Mouse (Mus musculus) CH12.LX (cell line): ENCODE measurements around the gene Senp1. TPM values are rescaled to one million over a fixed set of nuclear protein-coding genes. Genes with fewer than 3 reads are reported as not detected.

Experiments
- DNase-seq: peaks from one replicate; pipeline ENCODE4 v3.0.0-alpha.2; 2013; ENCODE audit errors: extremely low read depth
- H3K27ac ChIP-seq: 2 replicates; pipeline ENCODE4 v1.5.1; 2012; ENCODE audit warnings: low read depth, mild to moderate bottlenecking, control low read depth, moderate library complexity; ENCODE audit not compliant: insufficient read depth
- H3K27me3 ChIP-seq: replicated peaks from 2 replicates; pipeline ENCODE3; 2012; ENCODE audit warnings: inconsistent platforms
- H3K36me3 ChIP-seq, 2 experiments: replicated peaks in 1 of 2; 2 replicates each; pipeline versions ENCODE3 to v1.6.1; 2012; ENCODE audit warnings: inconsistent platforms in 1 of 2, low read length in 1 of 2, mild to moderate bottlenecking in 1 of 2, mixed read lengths in 1 of 2, moderate library complexity in 1 of 2; ENCODE audit not compliant: control insufficient read depth in 1 of 2, insufficient read depth in 1 of 2
- H3K4me1 ChIP-seq, 2 experiments: 2 replicates each; pipeline ENCODE4 v1.6.1; 2012; ENCODE audit warnings: inconsistent platforms in 1 of 2, moderate library complexity in 1 of 2; ENCODE audit not compliant: insufficient read depth in 2 of 2, control insufficient read depth in 1 of 2
- H3K4me2 ChIP-seq: 2 replicates; pipeline ENCODE4 v1.6.1; 2012; ENCODE audit warnings: low read depth, mild to moderate bottlenecking, control low read depth; ENCODE audit not compliant: poor library complexity, insufficient read depth, severe bottlenecking
- H3K4me3 ChIP-seq, 3 experiments: fragments of 150-350 bp in 1 of 3; sonication (generic) in 1 of 3; replicated peaks in 1 of 3; 2 replicates each; pipeline versions ENCODE3 to v1.5.1; 2011 to 2012; ENCODE audit warnings: low read depth in 2 of 3, low read length in 2 of 3, mild to moderate bottlenecking in 2 of 3, moderate library complexity in 2 of 3, control low read depth in 1 of 3, improper control_type of control experiment in 1 of 3, inconsistent platforms in 1 of 3, mixed read lengths in 1 of 3; ENCODE audit not compliant: poor library complexity in 1 of 3
- H3K79me2 ChIP-seq: replicated peaks from 2 replicates; pipeline ENCODE4 v1.6.1; 2012; ENCODE audit warnings: mild to moderate bottlenecking, moderate library complexity; ENCODE audit not compliant: control insufficient read depth, poor library complexity, insufficient read depth, severe bottlenecking; ENCODE audit errors: extremely low read depth
- H3K9ac ChIP-seq: 2 replicates; pipeline ENCODE4 v1.6.1; 2012; ENCODE audit warnings: low read depth, mild to moderate bottlenecking, control low read depth, moderate library complexity; ENCODE audit not compliant: insufficient read depth
- H3K9me3 ChIP-seq: replicated peaks from 2 replicates; pipeline ENCODE3; 2012; ENCODE audit warnings: low read length, inconsistent platforms, mixed read lengths
- BHLHE40 ChIP-seq: IDR thresholded peaks from 2 replicates; pipeline ENCODE4 v1.6.1; 2011; ENCODE audit warnings: mild to moderate bottlenecking, low read depth, low read length, improper control_type of control experiment
- CHD1 ChIP-seq: IDR thresholded peaks from 2 replicates; pipeline ENCODE4 v1.6.1; 2012; ENCODE audit warnings: low read depth, low read length, improper control_type of control experiment, inconsistent platforms
- CHD2 ChIP-seq: IDR thresholded peaks from 2 replicates; pipeline ENCODE4 v1.6.1; 2011; ENCODE audit warnings: low read length, improper control_type of control experiment
- CTCF ChIP-seq, 2 experiments: IDR thresholded peaks in 1 of 2; conservative IDR thresholded peaks in 1 of 2; 2 replicates each; pipeline ENCODE4 v1.5.1; 2011 to 2012; ENCODE audit warnings: low read depth in 2 of 2, low read length in 2 of 2, improper control_type of control experiment in 1 of 2, inconsistent platforms in 1 of 2, mild to moderate bottlenecking in 1 of 2, moderate library complexity in 1 of 2
- E2F4 ChIP-seq: IDR thresholded peaks from 2 replicates; pipeline ENCODE4 v1.6.1; 2011; ENCODE audit warnings: low read depth, low read length, improper control_type of control experiment; ENCODE audit not compliant: insufficient replicate concordance
- ELF1 ChIP-seq: IDR thresholded peaks from 2 replicates; pipeline ENCODE4 v1.6.1; 2014; ENCODE audit warnings: low read depth, mild to moderate bottlenecking, inconsistent platforms, low read length, improper control_type of control experiment
- EP300 ChIP-seq: IDR thresholded peaks from 2 replicates; pipeline ENCODE4 v1.6.1; 2011; ENCODE audit warnings: low read length, improper control_type of control experiment
- ETS1 ChIP-seq: conservative IDR thresholded peaks from 2 replicates; pipeline ENCODE4 v1.6.1; 2012; ENCODE audit warnings: low read depth, mild to moderate bottlenecking, inconsistent platforms, low read length, improper control_type of control experiment, moderate library complexity
- HCFC1 ChIP-seq: IDR thresholded peaks from 2 replicates; pipeline ENCODE4 v1.6.1; 2012; ENCODE audit warnings: low read depth, mild to moderate bottlenecking, inconsistent platforms, low read length, improper control_type of control experiment
- KAT2A ChIP-seq: IDR thresholded peaks from 2 replicates; pipeline ENCODE4 v1.6.1; 2012; ENCODE audit warnings: low read length, improper control_type of control experiment, inconsistent platforms; ENCODE audit not compliant: insufficient replicate concordance
- MAFK ChIP-seq: IDR thresholded peaks from 2 replicates; pipeline ENCODE4 v1.6.1; 2011; ENCODE audit warnings: low read length, improper control_type of control experiment; ENCODE audit not compliant: insufficient replicate concordance
- MAX ChIP-seq: IDR thresholded peaks from 2 replicates; pipeline ENCODE4 v1.6.1; 2011; ENCODE audit warnings: low read length, improper control_type of control experiment
- MAZ ChIP-seq: IDR thresholded peaks from 2 replicates; pipeline ENCODE4 v1.6.1; 2012; ENCODE audit warnings: low read depth, mild to moderate bottlenecking, inconsistent platforms, low read length, improper control_type of control experiment, moderate library complexity
- MEF2A ChIP-seq: IDR thresholded peaks from 2 replicates; pipeline ENCODE4 v1.6.1; 2014; ENCODE audit warnings: low read depth, mild to moderate bottlenecking, inconsistent platforms, low read length, improper control_type of control experiment, borderline replicate concordance
- MXI1 ChIP-seq: IDR thresholded peaks from 2 replicates; pipeline ENCODE4 v1.6.1; 2011; ENCODE audit warnings: mild to moderate bottlenecking, low read depth, low read length, improper control_type of control experiment
- MYC ChIP-seq: IDR thresholded peaks from 2 replicates; pipeline ENCODE4 v1.6.1; 2011; ENCODE audit warnings: low read depth, mild to moderate bottlenecking, improper control_type of control experiment, low read length
- NELFE ChIP-seq: IDR thresholded peaks from 2 replicates; pipeline ENCODE4 v1.6.1; 2011; ENCODE audit warnings: low read depth, low read length, improper control_type of control experiment
- NRF1 ChIP-seq: IDR thresholded peaks from 2 replicates; pipeline ENCODE4 v1.6.1; 2014; ENCODE audit warnings: low read depth, mild to moderate bottlenecking, inconsistent platforms, low read length, improper control_type of control experiment, moderate library complexity
- PAX5 ChIP-seq: IDR thresholded peaks from 2 replicates; pipeline ENCODE4 v1.6.1; 2012; ENCODE audit warnings: low read length, inconsistent platforms, mixed read lengths
- POLR2A ChIP-seq: IDR thresholded peaks from 2 replicates; pipeline ENCODE4 v1.6.1; 2011; ENCODE audit warnings: low read depth, mild to moderate bottlenecking, improper control_type of control experiment, low read length
- POLR2AphosphoS2 ChIP-seq: IDR thresholded peaks from 2 replicates; pipeline ENCODE4 v1.6.1; 2011; ENCODE audit warnings: low read depth, low read length, improper control_type of control experiment
- RAD21 ChIP-seq: IDR thresholded peaks from 2 replicates; pipeline ENCODE4 v1.6.1; 2011; ENCODE audit warnings: low read depth, mild to moderate bottlenecking, low read length, improper control_type of control experiment, moderate library complexity
- SIN3A ChIP-seq: IDR thresholded peaks from 2 replicates; pipeline ENCODE4 v1.6.1; 2012; ENCODE audit warnings: low read length, improper control_type of control experiment, inconsistent platforms
- SMC3 ChIP-seq: IDR thresholded peaks from 2 replicates; pipeline ENCODE4 v1.6.1; 2011; ENCODE audit warnings: low read depth, low read length, improper control_type of control experiment
- TBP ChIP-seq: conservative IDR thresholded peaks from 2 replicates; pipeline ENCODE4 v1.6.1; 2011; ENCODE audit warnings: low read depth, low read length, improper control_type of control experiment
- TCF12 ChIP-seq: IDR thresholded peaks from 2 replicates; pipeline ENCODE4 v1.6.1; 2014; ENCODE audit warnings: low read depth, mild to moderate bottlenecking, inconsistent platforms, low read length, improper control_type of control experiment
- UBTF ChIP-seq: IDR thresholded peaks from 2 replicates; pipeline ENCODE4 v1.6.1; 2012; ENCODE audit warnings: low read depth, mild to moderate bottlenecking, inconsistent platforms, low read length, improper control_type of control experiment, moderate library complexity
- USF1 ChIP-seq: IDR thresholded peaks from 2 replicates; pipeline ENCODE4 v1.6.1; 2014; ENCODE audit warnings: low read depth, mild to moderate bottlenecking, inconsistent platforms, low read length, improper control_type of control experiment
- ZKSCAN1 ChIP-seq: IDR thresholded peaks from 2 replicates; pipeline ENCODE4 v1.6.1; 2012; ENCODE audit warnings: low read depth, inconsistent platforms, low read length, improper control_type of control experiment, borderline replicate concordance
- ZNF384 ChIP-seq: IDR thresholded peaks from 2 replicates; pipeline ENCODE4 v1.6.1; 2012; ENCODE audit warnings: low read depth, low read length, improper control_type of control experiment, inconsistent platforms
- dilution Hi-C: fragments of 300-500 bp; cut with MboI; formaldehyde crosslinking; loops from 2 replicates; pipeline ENCODE4 v1.14.3; 2020; ENCODE audit warnings: low sequenced_read_pairs; ENCODE audit not compliant: extremely low pct_unique_long_range_greater_than_20kb, extremely low pct_ligation_motif_present
- in situ Hi-C: fragments of 300-500 bp; cut with MboI; formaldehyde crosslinking; loops from 3 replicates; pipeline ENCODE4 v1.14.3; 2019; ENCODE audit warnings: low sequenced_read_pairs, low pct_ligation_motif_present, low pct_unique_long_range_greater_than_20kb, mixed read lengths
- polyA plus RNA-seq: library from polyadenylated mRNA; unstranded; fragments of >175 nt; gene quantifications from 2 replicates; pipeline ENCODE4 v1.2.1, GENCODE M21; 2012; ENCODE audit warnings: low read depth; ENCODE audit not compliant: insufficient read length
- total RNA-seq, 2 experiments: library from RNA; depleted of rRNA; stranded (reverse); fragments of 300-350 nt in 1 of 2; fragments of >200 nt in 1 of 2; gene quantifications; 2 replicates each; pipeline ENCODE4 v1.2.3; 2012 to 2014

Senp1 gene
- total and polyA plus RNA-seq, 3 experiments: 14.9 to 38.5 (median 23.3) TPM

DNA sequence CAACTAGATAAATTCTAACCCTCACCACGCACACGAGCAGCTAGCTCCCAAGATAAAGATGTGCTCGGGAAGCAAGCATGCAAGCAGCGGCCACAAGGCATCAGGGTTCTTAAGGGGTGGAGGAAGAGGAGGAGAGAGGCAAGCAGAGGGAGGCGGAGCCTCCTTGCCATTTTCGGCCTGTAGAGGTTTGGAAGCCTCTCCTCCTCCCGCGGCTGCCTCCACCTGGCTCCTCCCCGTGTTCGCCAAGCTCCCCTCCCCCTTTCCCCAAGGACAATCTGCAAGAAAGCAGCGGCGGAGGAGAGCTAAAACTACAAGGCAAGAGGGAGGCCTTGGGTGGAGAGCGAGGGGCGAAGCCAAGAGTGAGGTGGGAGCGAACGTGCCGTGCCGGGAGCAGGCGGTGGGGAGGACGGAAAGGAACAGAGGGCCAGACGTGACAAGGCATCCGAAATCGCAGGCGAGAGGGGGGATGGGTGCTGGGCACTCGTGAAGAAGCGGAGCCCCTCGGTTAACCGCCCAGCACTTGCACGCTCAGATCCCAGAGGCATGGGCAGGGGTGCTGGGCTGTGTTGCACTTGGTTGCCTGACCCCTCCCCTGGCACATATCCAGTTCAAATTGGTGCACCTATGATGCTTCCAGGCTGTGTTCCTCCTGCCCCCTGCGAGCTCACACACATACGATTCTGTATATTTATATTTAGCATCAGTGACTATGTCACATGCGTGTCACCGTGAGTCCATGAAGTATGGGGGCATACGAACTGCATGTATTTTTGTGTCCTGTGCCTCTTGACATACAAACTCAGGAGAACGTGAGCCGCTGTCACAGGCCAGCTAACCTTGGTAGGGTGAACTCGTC is 15.0 kb upstream of the Senp1 start:
- Histone ChIP-seq H3K79me2 (no peaks in the 10 kb centered on the region), H3K4me1 (peaks cover 0 to 21% of the 10 kb centered on the region in 2 experiments; a peak in 2 of 4 replicates), H3K4me2 (peak overlapping the region; percentile 73), H3K9me3 (no peaks in the 10 kb centered on the region), H3K27ac (no peak overlapping the region), H3K27me3 (peaks cover 5% of the 10 kb centered on the region), H3K36me3 (peaks cover 0 to 18% of the 10 kb centered on the region in 2 experiments)
- in situ Hi-C loops: no loop called here
- TF ChIP-seq E2F4: no peak
- no peak for TF ChIP-seq POLR2AphosphoS2
- TF ChIP-seq BHLHE40: peak; percentile 77
- no peak for TF ChIP-seq MAZ
- TF ChIP-seq MEF2A: no peak
- no peak for TF ChIP-seq USF1
- no peak for TF ChIP-seq KAT2A
- TF ChIP-seq MAFK: no peak
- no peak for TF ChIP-seq ZKSCAN1
- no peak for TF ChIP-seq EP300
- no peak for TF ChIP-seq ZNF384
- peak; percentile 37; the same call in 1 of the 2 replicates for TF ChIP-seq MXI1
- 0 out of 2 replicates have a peak, but pooled peaks have one; percentile 16 for TF ChIP-seq HCFC1
- peak; percentile 66; the same call in 1 of the 2 replicates for TF ChIP-seq NELFE
- 0 out of 2 replicates have a peak, but pooled peaks have one; percentile 8 for TF ChIP-seq ELF1
- TF ChIP-seq CTCF (conservative IDR thresholded peaks at IDR 0.05 in 1 of 2, IDR thresholded peaks at IDR 0.05 in 1 of 2; ENCODE audit: low read depth in 2 of 2, low read length in 2 of 2): no peak
- no peak for TF ChIP-seq SMC3
- no peak for TF ChIP-seq PAX5
- peak; percentile 13; the same call in 1 of the 2 replicates for TF ChIP-seq SIN3A
- TF ChIP-seq MAX: 0 out of 2 replicates have a peak, but pooled peaks have one; percentile 30
- TF ChIP-seq CHD1: no peak
- TF ChIP-seq TBP: peak; percentile 72
- TF ChIP-seq UBTF: no peak
- TF ChIP-seq CHD2: peak; percentile 90; the same call in 1 of the 2 replicates
- TF ChIP-seq ETS1: no peak; the same call in 1 of the 2 replicates
- peak; percentile 4; the same call in 1 of the 2 replicates for TF ChIP-seq TCF12
- no peak for TF ChIP-seq RAD21
- TF ChIP-seq NRF1: peak; percentile 14; the same call in 1 of the 2 replicates
- peak; percentile 70 for TF ChIP-seq POLR2A
- TF ChIP-seq MYC: no peak
- TF ChIP-seq, all 38 proteins: peak for 12
- Histone ChIP-seq H3K9ac (peak overlapping the region; percentile 45), H3K4me3 (peak overlapping the region; percentile 71 to 94 (median 83))
- dilution Hi-C loops: no loop called here
- peak; percentile 92 for DNase-seq
